Mouse (Mus musculus): ENCODE results near the gene Ccng1. TPM values are rescaled to one million over a fixed set of nuclear protein-coding genes. Genes with fewer than 3 reads are reported as not detected.

Gene Ccng1
- 427 and 623 TPM in 2 replicates for polyA plus RNA-seq (2011; ENCODE audit: insufficient read length, low read depth, missing spikeins)

GRCm38 (mm10) chr11:40755109-40755627 lies at the start of gene Ccng1:
TSS of gene Ccng1 (minus strand) at chr11:40755311.
- H3K27ac ChIP-seq (ENCODE audit: insufficient read depth, low read length) = peak within 1 kb of the TSS; percentile 83
- no peak for TF ChIP-seq CTCF (IDR thresholded peaks at IDR 0.05; ENCODE audit: borderline replicate concordance, insufficient read depth, low read length)
- peak; percentile 93 for TF ChIP-seq POLR2A (IDR thresholded peaks at IDR 0.05; ENCODE audit: low read depth, low read length)
- H3K4me1 ChIP-seq (ENCODE audit: control insufficient read depth, insufficient read depth, low read length) = peaks cover 6% of the 10 kb centered on the region; the same call in 1 of the 2 replicates
- peak within 1 kb of the TSS; percentile 97 for H3K4me3 ChIP-seq (ENCODE audit: insufficient read depth, low read length)

GRCm38 (mm10) chr11:40790307-40790706 lies 35.2 kb upstream of the Ccng1 start:
- Histone ChIP-seq H3K4me1 (ENCODE audit: control insufficient read depth, insufficient read depth, low read length) (peaks cover 8% of the 10 kb centered on the region), H3K4me3 (ENCODE audit: insufficient read depth, low read length) (no peak overlapping the region), H3K27ac (ENCODE audit: insufficient read depth, low read length) (peak overlapping the region; percentile 69)
- TF ChIP-seq POLR2A (IDR thresholded peaks at IDR 0.05; ENCODE audit: low read depth, low read length) = no peak
- TF ChIP-seq CTCF (IDR thresholded peaks at IDR 0.05; ENCODE audit: borderline replicate concordance, insufficient read depth, low read length) = no peak

- TF ChIP-seq POLR2A (IDR thresholded peaks at IDR 0.05; ENCODE audit: low read depth, low read length) = no peak
- H3K27ac ChIP-seq (ENCODE audit: insufficient read depth, low read length) = peak overlapping the region; percentile 10; the same call in 1 of the 2 replicates
- peaks cover 8% of the 10 kb centered on the region for H3K4me1 ChIP-seq (ENCODE audit: control insufficient read depth, insufficient read depth, low read length)
- no peak overlapping the region for H3K4me3 ChIP-seq (ENCODE audit: insufficient read depth, low read length)
These were observed 34.6 kb upstream of the Ccng1 start for GRCm38 (mm10) chr11:40789701-40790100.

GRCm38 (mm10) chr11:40786900-40787299 lies 31.8 kb upstream of the Ccng1 start:
- Histone ChIP-seq H3K4me1 (ENCODE audit: control insufficient read depth, insufficient read depth, low read length) (peaks cover 8% of the 10 kb centered on the region), H3K27ac (ENCODE audit: insufficient read depth, low read length) (no peak overlapping the region), H3K4me3 (ENCODE audit: insufficient read depth, low read length) (no peak overlapping the region)
- TF ChIP-seq POLR2A (IDR thresholded peaks at IDR 0.05; ENCODE audit: low read depth, low read length) = no peak
- TF ChIP-seq CTCF (IDR thresholded peaks at IDR 0.05; ENCODE audit: borderline replicate concordance, insufficient read depth, low read length) = no peak

GRCm38 (mm10) chr11:40784326-40784725 lies 29.2 kb upstream of the Ccng1 start:
- no peak for TF ChIP-seq CTCF (IDR thresholded peaks at IDR 0.05; ENCODE audit: borderline replicate concordance, insufficient read depth, low read length)
- no peak overlapping the region for H3K27ac ChIP-seq (ENCODE audit: insufficient read depth, low read length)
- H3K4me3 ChIP-seq (ENCODE audit: insufficient read depth, low read length) = no peak overlapping the region
- H3K4me1 ChIP-seq (ENCODE audit: control insufficient read depth, insufficient read depth, low read length) = peaks cover 4% of the 10 kb centered on the region; the same call in 1 of the 2 replicates

- TF ChIP-seq CTCF (IDR thresholded peaks at IDR 0.05; ENCODE audit: borderline replicate concordance, insufficient read depth, low read length) = no peak
- H3K4me3 ChIP-seq (ENCODE audit: insufficient read depth, low read length) = no peak overlapping the region
- no peaks in the 10 kb centered on the region; the same call in 1 of the 2 replicates for H3K4me1 ChIP-seq (ENCODE audit: control insufficient read depth, insufficient read depth, low read length)
- H3K27ac ChIP-seq (ENCODE audit: insufficient read depth, low read length) = no peak overlapping the region
These were observed 28.2 kb upstream of the Ccng1 start for GRCm38 (mm10) chr11:40783346-40783745.

- Histone ChIP-seq H3K4me3 (ENCODE audit: insufficient read depth, low read length) (no peak overlapping the region), H3K27ac (ENCODE audit: insufficient read depth, low read length) (no peak overlapping the region), H3K4me1 (ENCODE audit: control insufficient read depth, insufficient read depth, low read length) (no peaks in the 10 kb centered on the region)
- no peak for TF ChIP-seq POLR2A (IDR thresholded peaks at IDR 0.05; ENCODE audit: low read depth, low read length)
- TF ChIP-seq CTCF (IDR thresholded peaks at IDR 0.05; ENCODE audit: borderline replicate concordance, insufficient read depth, low read length) = no peak
These were observed 26.7 kb upstream of the Ccng1 start for GRCm38 (mm10) chr11:40781857-40782256.

GRCm38 (mm10) chr11:40775315-40776269 lies 20.5 kb upstream of the Ccng1 start:
- no peak overlapping the region for H3K4me3 ChIP-seq (ENCODE audit: insufficient read depth, low read length)

GRCm38 (mm10) chr11:40764690-40765089 lies 9.6 kb upstream of the Ccng1 start:
- Histone ChIP-seq H3K27ac (ENCODE audit: insufficient read depth, low read length) (no peak overlapping the region), H3K4me1 (ENCODE audit: control insufficient read depth, insufficient read depth, low read length) (no peaks in the 10 kb centered on the region), H3K4me3 (ENCODE audit: insufficient read depth, low read length) (no peak overlapping the region)
- TF ChIP-seq CTCF (IDR thresholded peaks at IDR 0.05; ENCODE audit: borderline replicate concordance, insufficient read depth, low read length) (no peak), POLR2A (IDR thresholded peaks at IDR 0.05; ENCODE audit: low read depth, low read length) (no peak)

More at GRCm38 (mm10) chr11:40775315-40776269, 20.5 kb upstream of the Ccng1 start:
- no peak overlapping the region for H3K27ac ChIP-seq (ENCODE audit: insufficient read depth, low read length)
- H3K4me1 ChIP-seq (ENCODE audit: control insufficient read depth, insufficient read depth, low read length) = no peaks in the 10 kb centered on the region
- TF ChIP-seq CTCF (IDR thresholded peaks at IDR 0.05; ENCODE audit: borderline replicate concordance, insufficient read depth, low read length) (no peak), POLR2A (IDR thresholded peaks at IDR 0.05; ENCODE audit: low read depth, low read length) (no peak)

GRCm38 (mm10) chr11:40763395-40763794 lies 8.3 kb upstream of the Ccng1 start:
- H3K4me1 ChIP-seq (ENCODE audit: control insufficient read depth, insufficient read depth, low read length) = no peaks in the 10 kb centered on the region
- TF ChIP-seq CTCF (IDR thresholded peaks at IDR 0.05; ENCODE audit: borderline replicate concordance, insufficient read depth, low read length) = peak; percentile 13; the same call in 1 of the 2 replicates
- TF ChIP-seq POLR2A (IDR thresholded peaks at IDR 0.05; ENCODE audit: low read depth, low read length) = no peak
- no peak overlapping the region for H3K4me3 ChIP-seq (ENCODE audit: insufficient read depth, low read length)
- H3K27ac ChIP-seq (ENCODE audit: insufficient read depth, low read length) = no peak overlapping the region

Data from embryonic fibroblast, embryonic 13.5 days (primary cell).